Comparison of ENCODE assay signal across 9 mouse cellular contexts in genomic region chr19:44756421-44757230, GRCm38 (mm10). TPM values are rescaled to one million over a fixed set of nuclear protein-coding genes. Genes with fewer than 3 reads are reported as not detected.
DNase-seq lines count a peak whose midpoint lies in the region; ATAC-seq and TF ChIP-seq lines count a peak whose summit lies in the region.
"Had no signal": no experiment of that assay in that cellular context is flagged by ENCODE, and none has a peak within 500 bp of the region (broad histone marks: within the 10 kb centered on the region; RNA-seq: fewer than 3 reads in every experiment).

No protein-coding gene starts in this region.

- peak overlapping the region; percentile 62 for H3K9ac ChIP-seq in heart, embryonic 13.5 days
- peak overlapping the region; percentile 94 for H3K9ac ChIP-seq in kidney, embryonic 14.5 days (ENCODE audit: low read depth, low read length)
- no peak overlapping the region for H3K9ac ChIP-seq in midbrain, postnatal 0 days (replicated peaks; ENCODE audit: low read length, poor library complexity, severe bottlenecking)

- H3K4me3 ChIP-seq in heart, embryonic 13.5 days, result peak overlapping the region; percentile 52
- peak overlapping the region; percentile 59 for H3K4me3 ChIP-seq in forebrain, embryonic 10.5 days
- peak overlapping the region; percentile 71 for H3K4me3 ChIP-seq in kidney, embryonic 14.5 days (ENCODE audit: low read length)
- peak overlapping the region; percentile 23 for H3K4me3 ChIP-seq in midbrain, postnatal 0 days (ENCODE audit: low read depth, low read length)

- peaks cover 39% of the 10 kb centered on the region for H3K4me1 ChIP-seq in heart, embryonic 13.5 days
- peaks cover 86% of the 10 kb centered on the region for H3K4me1 ChIP-seq in forebrain, embryonic 10.5 days
- peaks cover 5% of the 10 kb centered on the region; the same call in 1 of the 2 replicates for H3K4me1 ChIP-seq in kidney, embryonic 14.5 days (ENCODE audit: control insufficient read depth, insufficient read depth, low read length)
- H3K4me1 ChIP-seq in midbrain, postnatal 0 days (ENCODE audit: insufficient read depth, low read length), result no peaks in the 10 kb centered on the region

- no peaks in the 10 kb centered on the region for H3K36me3 ChIP-seq in heart, embryonic 13.5 days
- H3K36me3 ChIP-seq in forebrain, embryonic 10.5 days (replicated peaks), result no peaks in the 10 kb centered on the region
- peaks cover 25% of the 10 kb centered on the region for H3K36me3 ChIP-seq in kidney, embryonic 14.5 days (ENCODE audit: control insufficient read depth, insufficient read depth, low read length)
- no peaks in the 10 kb centered on the region for H3K36me3 ChIP-seq in midbrain, postnatal 0 days (ENCODE audit: insufficient read depth, low read length)

- H3K4me2 ChIP-seq in heart, embryonic 13.5 days, result peak overlapping the region; percentile 78
- H3K4me2 ChIP-seq in kidney, embryonic 14.5 days (replicated peaks; ENCODE audit: low read depth, low read length), result peak overlapping the region; percentile 47
- H3K4me2 ChIP-seq in midbrain, postnatal 0 days (ENCODE audit: low read depth, low read length, poor library complexity, severe bottlenecking), result peak overlapping the region; percentile 32

- no peak for DNase-seq in heart, postnatal 4 days
- DNase-seq in forebrain, embryonic 10.5 days (ENCODE audit: extremely low spot score, low spot score), result peak; percentile 69
- DNase-seq in midbrain, postnatal 0 days (ENCODE audit: low spot score), result peak; percentile 61
- DNase-seq in thymus, postnatal 14 days, result no peak
- DNase-seq in cerebellum, adult 9-10 months, result no peak
- DNase-seq in thymus, postnatal 10 days (ENCODE audit: low spot score in 2 of 2), result no peak

- H3K9me3 ChIP-seq in heart, embryonic 13.5 days, result no peaks in the 10 kb centered on the region
- no peaks in the 10 kb centered on the region for H3K9me3 ChIP-seq in forebrain, embryonic 10.5 days
- H3K9me3 ChIP-seq in kidney, embryonic 14.5 days (ENCODE audit: control insufficient read depth, low read length), result no peaks in the 10 kb centered on the region
- no peaks in the 10 kb centered on the region for H3K9me3 ChIP-seq in midbrain, postnatal 0 days (ENCODE audit: low read length)

- H3K27me3 ChIP-seq in heart, embryonic 13.5 days (replicated peaks), result peaks cover 98% of the 10 kb centered on the region
- peaks cover 100% of the 10 kb centered on the region for H3K27me3 ChIP-seq in forebrain, embryonic 10.5 days (ENCODE audit: poor library complexity, severe bottlenecking)
- peaks cover 67% of the 10 kb centered on the region for H3K27me3 ChIP-seq in kidney, embryonic 14.5 days (ENCODE audit: control insufficient read depth, insufficient read depth, low read length)
- H3K27me3 ChIP-seq in midbrain, postnatal 0 days (ENCODE audit: insufficient read depth, low read length), result peaks cover 85% of the 10 kb centered on the region

- H3K27ac ChIP-seq in heart, embryonic 13.5 days (replicated peaks), result no peak overlapping the region
- H3K27ac ChIP-seq in forebrain, embryonic 10.5 days, result peak overlapping the region; percentile 66
- peak overlapping the region; percentile 99 for H3K27ac ChIP-seq in kidney, embryonic 14.5 days (ENCODE audit: low read depth, low read length)
- H3K27ac ChIP-seq in midbrain, postnatal 0 days (ENCODE audit: low read depth, low read length), result no peak overlapping the region

- no peak for ATAC-seq in heart, embryonic 13.5 days (ENCODE audit: extremely low read depth, insufficient number of reproducible peaks, low FRiP score, low TSS enrichment)
- peak; percentile 87 for ATAC-seq in kidney, embryonic 14.5 days (ENCODE audit: low FRiP score, low TSS enrichment)
- ATAC-seq in midbrain, postnatal 0 days (ENCODE audit: low FRiP score), result 0 out of 2 replicates have a peak, but pooled peaks have one; percentile 47

- WGBS in heart, embryonic 13.5 days, result under 1% methylated on average over 69 of the region's 71 CpGs
- under 1% methylated on average over 71 of the region's 71 CpGs for WGBS in forebrain, embryonic 10.5 days
- WGBS in kidney, embryonic 14.5 days, result under 1% methylated on average over 58 of the region's 71 CpGs
- WGBS in midbrain, postnatal 0 days, result 1% methylated on average over 52 of the region's 71 CpGs

- no peak for TF ChIP-seq CTCF in midbrain, postnatal 0 days (IDR thresholded peaks at IDR 0.05)

RNA-seq across cellular contexts. Expression of gene Pax2, which starts 0.8 kb away (rescaled TPM):
- not detected in 2 replicates for polyA plus RNA-seq in heart, embryonic 13.5 days (2015; fragmentation: Nextera tagmentation; extraction: Ambion mirVana)
- not detected for total RNA-seq in heart, postnatal 4 days (2021)
- polyA plus RNA-seq in forebrain, embryonic 10.5 days (2016; fragmentation: Nextera tagmentation; extraction: Ambion mirVana), result 0.56 and 0.81 TPM in 2 replicates
- polyA plus RNA-seq in kidney, embryonic 14.5 days (2014; fragmentation: Nextera tagmentation; extraction: Ambion mirVana), result 43.3 and 55.9 TPM in 2 replicates
- total RNA-seq in midbrain, postnatal 0 days (2014; rRNA removed), result 0.28 and 0.77 TPM in 2 replicates
- polyA plus RNA-seq in midbrain, postnatal 0 days (2015; fragmentation: Nextera tagmentation; extraction: Ambion mirVana), result 0.19 and 0.21 TPM in 2 replicates
- polyA plus RNA-seq: large intestine, adult 2 months had no signal

Comparison
In these comparisons a context has a peak if more than half of its experiments do, and no peak if none do; other contexts are left out.
1. H3K27ac ChIP-seq: peak in forebrain, embryonic 10.5 days (single experiment) and kidney, embryonic 14.5 days (single experiment); none in heart, embryonic 13.5 days (single experiment) and midbrain, postnatal 0 days (single experiment).
2. DNase-seq: peak in forebrain, embryonic 10.5 days (single experiment) and midbrain, postnatal 0 days (single experiment); none in heart, postnatal 4 days (single experiment), thymus, postnatal 14 days (single experiment), cerebellum, adult 9-10 months (single experiment) and thymus, postnatal 10 days (0 of 2).
3. RNA of gene Pax2, which starts 0.8 kb away (polyA plus RNA-seq): 43.3 to 55.9 TPM in kidney, embryonic 14.5 days; 0.56 to 0.81 TPM in forebrain, embryonic 10.5 days, 0.19 to 0.21 TPM in midbrain, postnatal 0 days and not detected in heart, embryonic 13.5 days; every median in the first group is over 10 times any median in the second.
4. Peak in every context shown above with its lines, with median percentiles within 50 percentile points of each other: H3K4me2 ChIP-seq and H3K4me3 ChIP-seq.